Mouse (Mus musculus) forebrain, embryonic 10.5 days (tissue): ENCODE measurements around the gene Kcnb1. TPM values are rescaled to one million over a fixed set of nuclear protein-coding genes. Genes with fewer than 3 reads are reported as not detected.

Source experiments
- DNase-seq: peaks from one replicate; pipeline ENCODE4 v3.0.0-alpha.2; 2017; ENCODE audit warnings: low spot score; ENCODE audit errors: extremely low spot score
- H3K27ac ChIP-seq: fragments of 300-500 bp; sonication (generic); 2 replicates; pipeline ENCODE4 v1.5.1; 2016; ENCODE audit warnings: mild to moderate bottlenecking
- H3K27me3 ChIP-seq: fragments of 300-500 bp; sonication (generic); 2 replicates; pipeline ENCODE4 v1.6.1; 2016; ENCODE audit warnings: mild to moderate bottlenecking; ENCODE audit not compliant: poor library complexity, severe bottlenecking
- H3K36me3 ChIP-seq: fragments of 300-500 bp; sonication (generic); replicated peaks from 2 replicates; pipeline ENCODE4 v1.6.1; 2016; ENCODE audit warnings: mild to moderate bottlenecking, moderate library complexity
- H3K4me1 ChIP-seq: fragments of 300-500 bp; sonication (generic); 2 replicates; pipeline ENCODE4 v1.6.1; 2016
- H3K4me3 ChIP-seq: fragments of 300-500 bp; sonication (generic); 2 replicates; pipeline ENCODE4 v1.5.1; 2016; ENCODE audit warnings: mild to moderate bottlenecking, moderate library complexity
- H3K9me3 ChIP-seq: fragments of 300-500 bp; sonication (generic); 2 replicates; pipeline ENCODE4 v1.6.1; 2016; ENCODE audit warnings: mild to moderate bottlenecking, moderate library complexity
- WGBS: fragments of 180-500 bp; shearing (Covaris S2); methylation state at CpG from one replicate; pipeline ENCODE4 v1.1.7; 2016; 5-methylcytosine and 5-hydroxymethylcytosine counted together
- polyA plus RNA-seq: library from polyadenylated mRNA; unstranded; fragments of >200 nt; fragmentation: Nextera tagmentation; extraction: Ambion mirVana; gene quantifications from 2 replicates; pipeline ENCODE4 v1.2.1, GENCODE M21; 2016

Gene Kcnb1
- 0.71 and 0.93 TPM in 2 replicates for polyA plus RNA-seq

- H3K4me3 ChIP-seq = peak within 1 kb of the TSS; percentile 62
- peaks cover 68% of the 10 kb centered on the region for H3K27me3 ChIP-seq
- H3K27ac ChIP-seq = peak within 1 kb of the TSS; percentile 79
- H3K36me3 ChIP-seq = 0 out of 2 replicates have a peak, but pooled peaks cover 4% of the 10 kb centered on the region
- DNase-seq = peak; percentile 62
- WGBS = under 1% methylated on average over 41 of the region's 41 CpGs
- H3K4me1 ChIP-seq = peaks cover 37% of the 10 kb centered on the region
- H3K9me3 ChIP-seq = no peaks in the 10 kb centered on the region
Measured at GRCm38 (mm10) chr2:167190076-167190399, at the start of gene Kcnb1. Gene Kcnb1 (minus strand): TSS chr2:167190155.

- Histone ChIP-seq H3K27ac (peak overlapping the region; percentile 87; the same call in 1 of the 2 replicates), H3K9me3 (no peaks in the 10 kb centered on the region), H3K4me1 (peaks cover 42% of the 10 kb centered on the region), H3K27me3 (peaks cover 13% of the 10 kb centered on the region; the same call in 1 of the 2 replicates), H3K36me3 (no peaks in the 10 kb centered on the region), H3K4me3 (peak overlapping the region; percentile 64)
- DNase-seq = no peak
- 23% methylated on average over 12 of the region's 12 CpGs for WGBS
Measured at GRCm38 (mm10) chr2:167239262-167239661, 49.3 kb upstream of the Kcnb1 start.

DNA sequence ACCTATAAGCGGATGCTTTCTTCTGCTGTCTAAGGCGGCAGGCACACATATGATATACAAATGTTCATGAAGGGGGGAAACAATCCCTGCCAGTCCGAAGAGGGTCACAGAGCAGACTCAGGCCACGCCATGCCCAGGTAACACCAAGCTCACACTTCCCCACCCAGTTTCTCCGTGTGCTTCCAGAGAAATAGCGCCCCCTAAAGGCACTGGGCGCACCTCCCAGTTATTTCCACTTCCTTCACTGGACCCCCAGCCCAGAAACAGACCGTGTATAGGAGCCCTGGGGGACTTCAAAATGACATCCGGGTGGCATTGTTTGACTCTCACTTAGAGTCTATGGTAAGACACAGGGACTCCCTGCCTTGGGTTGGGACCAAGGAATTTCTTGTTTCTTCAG is 47.3 kb upstream of the Kcnb1 start:
- WGBS = 81% methylated on average over 9 of the region's 9 CpGs
- no peaks in the 10 kb centered on the region for H3K36me3 ChIP-seq
- H3K9me3 ChIP-seq = no peaks in the 10 kb centered on the region
- H3K4me1 ChIP-seq = peaks cover 58% of the 10 kb centered on the region
- H3K4me3 ChIP-seq = no peak overlapping the region
- no peak for DNase-seq
- H3K27me3 ChIP-seq = peaks cover 13% of the 10 kb centered on the region; the same call in 1 of the 2 replicates
- H3K27ac ChIP-seq = no peak overlapping the region

GRCm38 (mm10) chr2:167236174-167236573 is 46.2 kb upstream of the Kcnb1 start:
- no peak for DNase-seq
- Histone ChIP-seq H3K4me3 (no peak overlapping the region), H3K27ac (no peak overlapping the region), H3K9me3 (no peaks in the 10 kb centered on the region), H3K4me1 (peaks cover 64% of the 10 kb centered on the region), H3K27me3 (peaks cover 8% of the 10 kb centered on the region; the same call in 1 of the 2 replicates), H3K36me3 (no peaks in the 10 kb centered on the region)
- 93% methylated on average over 4 of the region's 4 CpGs for WGBS

GRCm38 (mm10) chr2:167235338-167236018 is 45.5 kb upstream of the Kcnb1 start:
- no peak for DNase-seq
- no peaks in the 10 kb centered on the region for H3K9me3 ChIP-seq
- no peak overlapping the region for H3K27ac ChIP-seq
- H3K4me1 ChIP-seq = peaks cover 64% of the 10 kb centered on the region
- WGBS = 78% methylated on average over 17 of the region's 17 CpGs
- no peaks in the 10 kb centered on the region for H3K36me3 ChIP-seq
- H3K4me3 ChIP-seq = no peak overlapping the region
- H3K27me3 ChIP-seq = 0 out of 2 replicates have a peak, but pooled peaks cover 1% of the 10 kb centered on the region

DNA sequence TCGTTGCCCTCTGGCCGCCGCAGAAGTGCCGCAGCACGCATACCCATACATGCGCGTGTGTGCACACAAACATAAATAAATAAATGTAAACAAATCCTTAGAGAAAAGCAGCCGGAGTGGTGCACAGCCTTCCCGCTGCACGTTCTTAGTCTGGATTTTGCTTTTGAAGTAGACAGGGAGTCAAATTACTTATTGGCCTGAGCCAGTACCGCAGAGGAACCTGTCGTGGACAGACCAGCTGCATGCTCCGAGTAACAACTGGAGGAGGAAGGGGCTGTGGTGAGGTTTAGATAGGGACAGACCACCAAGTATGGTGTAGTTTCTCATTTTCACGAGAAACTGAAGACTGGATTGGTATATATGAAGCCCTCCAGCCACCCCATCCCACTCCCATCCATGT is 43.8 kb upstream of the Kcnb1 start:
- Histone ChIP-seq H3K4me1 (peaks cover 52% of the 10 kb centered on the region), H3K27ac (peak overlapping the region; percentile 40; the same call in 1 of the 2 replicates), H3K4me3 (no peak overlapping the region), H3K27me3 (no peaks in the 10 kb centered on the region), H3K36me3 (no peaks in the 10 kb centered on the region), H3K9me3 (no peaks in the 10 kb centered on the region)
- 55% methylated on average over 14 of the region's 14 CpGs for WGBS
- DNase-seq = no peak

DNA sequence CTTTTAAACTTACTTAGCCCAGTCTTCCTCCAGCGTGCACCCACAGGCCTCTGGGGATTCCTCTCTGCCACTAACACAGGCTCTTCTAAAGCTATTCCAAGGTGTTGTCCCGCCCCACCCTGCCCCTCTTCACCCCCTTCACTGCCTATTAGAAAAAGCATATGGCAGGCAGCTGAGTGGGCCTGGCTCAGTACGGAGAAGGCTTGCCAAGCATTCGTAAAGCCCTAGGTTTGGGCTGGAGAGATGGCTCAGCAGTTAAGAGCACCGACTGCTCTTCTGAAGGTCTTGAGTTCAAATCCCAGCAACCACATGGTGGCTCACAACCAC is 43.0 kb upstream of the Kcnb1 start:
- Histone ChIP-seq H3K4me1 (peaks cover 46% of the 10 kb centered on the region), H3K27ac (no peak overlapping the region)
- WGBS = 72% methylated on average over 5 of the region's 5 CpGs

DNA sequence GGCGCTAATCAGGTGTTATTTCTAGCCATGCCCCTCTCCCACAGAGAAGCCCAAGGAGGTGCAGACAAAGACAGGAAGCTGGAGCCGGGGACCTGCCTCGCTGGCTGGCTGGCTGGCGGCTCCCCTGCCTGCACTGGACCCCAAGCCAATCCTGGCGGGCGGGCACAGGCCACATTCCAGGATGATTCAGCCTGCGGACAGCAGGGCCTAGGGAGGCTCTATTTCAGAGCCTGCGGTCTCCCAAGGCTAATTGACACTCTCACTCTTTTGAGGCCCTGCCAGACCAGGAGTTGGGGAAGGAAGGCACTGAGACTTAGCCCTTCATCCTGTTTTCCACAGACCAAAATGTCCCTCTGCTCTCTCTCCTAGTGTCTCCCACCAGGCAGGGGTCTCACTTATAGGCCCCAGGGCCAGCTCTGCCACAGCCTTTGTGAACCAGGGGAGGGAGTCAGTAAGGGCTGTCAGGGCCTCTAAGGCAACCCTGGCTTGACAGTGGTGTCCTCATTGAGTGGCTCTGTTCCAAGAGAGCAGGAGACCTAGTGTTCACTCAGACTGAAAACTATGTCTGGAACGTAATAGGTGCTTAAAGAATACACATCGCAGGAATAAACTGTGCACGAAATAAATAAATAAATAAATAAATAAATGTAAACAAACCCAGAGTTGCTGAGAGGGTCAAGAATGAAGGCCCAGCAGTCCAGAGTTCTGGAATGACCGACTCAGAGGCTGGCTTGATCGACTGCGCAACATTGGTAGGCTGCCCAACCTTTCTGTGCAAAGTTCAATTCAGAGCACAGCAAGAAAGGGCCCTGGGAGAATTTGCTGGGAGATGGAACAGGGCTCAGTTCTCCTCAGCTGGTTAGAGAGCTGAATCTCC is 42.4 kb upstream of the Kcnb1 start:
- no peak for DNase-seq
- peak overlapping the region; percentile 78 for H3K27ac ChIP-seq
- no peak overlapping the region for H3K4me3 ChIP-seq
- WGBS = 54% methylated on average over 14 of the region's 14 CpGs
- peaks cover 46% of the 10 kb centered on the region for H3K4me1 ChIP-seq
- no peaks in the 10 kb centered on the region; the same call in 1 of the 2 replicates for H3K36me3 ChIP-seq
- H3K9me3 ChIP-seq = no peaks in the 10 kb centered on the region
- H3K27me3 ChIP-seq = no peaks in the 10 kb centered on the region

More for the DNA sequence above, 43.0 kb upstream of the Kcnb1 start:
- DNase-seq = no peak
- no peak overlapping the region for H3K4me3 ChIP-seq
- no peaks in the 10 kb centered on the region for H3K9me3 ChIP-seq
- no peaks in the 10 kb centered on the region for H3K27me3 ChIP-seq
- no peaks in the 10 kb centered on the region for H3K36me3 ChIP-seq

DNA sequence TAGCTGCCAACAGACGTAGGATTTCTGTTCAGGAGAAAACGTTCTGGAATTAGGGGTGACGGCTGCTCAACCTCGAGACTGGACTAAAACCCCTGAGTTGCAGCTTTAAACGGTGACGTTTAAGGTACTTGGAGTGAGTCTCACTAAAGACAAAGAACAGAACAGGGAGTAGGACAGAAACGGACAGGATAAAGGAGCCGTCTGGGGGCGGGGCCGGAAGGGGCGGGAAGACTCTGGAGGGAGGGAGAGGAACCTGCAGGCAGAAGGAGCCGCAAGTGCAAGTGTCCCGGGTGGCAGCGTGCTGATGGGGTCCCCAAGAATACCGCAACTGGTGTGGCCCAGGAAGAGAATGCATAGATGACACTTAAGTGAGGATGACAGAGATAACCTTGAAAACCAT is 40.6 kb upstream of the Kcnb1 start:
- H3K27ac ChIP-seq = peak overlapping the region; percentile 78
- H3K9me3 ChIP-seq = no peaks in the 10 kb centered on the region
- H3K4me3 ChIP-seq = peak overlapping the region; percentile 42
- H3K27me3 ChIP-seq = no peaks in the 10 kb centered on the region
- peaks cover 45% of the 10 kb centered on the region for H3K4me1 ChIP-seq
- peaks cover 9% of the 10 kb centered on the region; the same call in 1 of the 2 replicates for H3K36me3 ChIP-seq
- peak; percentile 57 for DNase-seq
- 7% methylated on average over 15 of the region's 15 CpGs for WGBS

GRCm38 (mm10) chr2:167224937-167225336 is 35.0 kb upstream of the Kcnb1 start:
- no peaks in the 10 kb centered on the region for H3K27me3 ChIP-seq
- 92% methylated on average over 7 of the region's 7 CpGs for WGBS
- H3K4me1 ChIP-seq = no peaks in the 10 kb centered on the region
- no peaks in the 10 kb centered on the region for H3K9me3 ChIP-seq
- no peak for DNase-seq
- peaks cover 33% of the 10 kb centered on the region for H3K36me3 ChIP-seq
- H3K27ac ChIP-seq = no peak overlapping the region
- no peak overlapping the region for H3K4me3 ChIP-seq

GRCm38 (mm10) chr2:167224194-167224593 is 34.2 kb upstream of the Kcnb1 start:
- Histone ChIP-seq H3K4me1 (no peaks in the 10 kb centered on the region), H3K27me3 (no peaks in the 10 kb centered on the region), H3K9me3 (no peaks in the 10 kb centered on the region), H3K36me3 (peaks cover 33% of the 10 kb centered on the region), H3K4me3 (no peak overlapping the region), H3K27ac (no peak overlapping the region)
- WGBS = 93% methylated on average over 6 of the region's 6 CpGs
- no peak for DNase-seq

GRCm38 (mm10) chr2:167222152-167222551 is 32.2 kb upstream of the Kcnb1 start:
- H3K27ac ChIP-seq = no peak overlapping the region
- DNase-seq = peak; percentile 60
- no peaks in the 10 kb centered on the region for H3K9me3 ChIP-seq
- WGBS = 26% methylated on average over 7 of the region's 7 CpGs
- peaks cover 40% of the 10 kb centered on the region for H3K36me3 ChIP-seq
- H3K4me1 ChIP-seq = no peaks in the 10 kb centered on the region
- no peaks in the 10 kb centered on the region for H3K27me3 ChIP-seq
- H3K4me3 ChIP-seq = no peak overlapping the region
